Mouse (Mus musculus) MEL (cell line): ENCODE measurements around the gene Mbd6. TPM values are rescaled to one million over a fixed set of nuclear protein-coding genes. Genes with fewer than 3 reads are reported as not detected.

Experiments
- DNase-seq: peaks from one replicate; pipeline ENCODE4 v3.0.0; 2011; ENCODE audit warnings: low read depth, low spot score
- H3K27ac ChIP-seq: 2 replicates; pipeline ENCODE4 v1.5.1; 2012; ENCODE audit warnings: low read depth, mild to moderate bottlenecking, control low read depth, low read length, moderate library complexity; ENCODE audit not compliant: control insufficient read depth
- H3K27me3 ChIP-seq, 2 experiments: fragments of 150-350 bp in 1 of 2; sonication (generic) in 1 of 2; 2 replicates each; pipeline ENCODE4 v1.6.1; 2012; ENCODE audit warnings: low read length in 2 of 2, mild to moderate bottlenecking in 2 of 2, improper control_type of control experiment in 1 of 2, moderate library complexity in 1 of 2; ENCODE audit not compliant: insufficient read depth in 2 of 2, control insufficient read depth in 1 of 2
- H3K36me3 ChIP-seq, 2 experiments: 2 replicates each; pipeline ENCODE4 v1.6.1; 2012 to 2014; ENCODE audit warnings: low read length in 2 of 2, improper control_type of control experiment in 1 of 2, inconsistent platforms in 1 of 2, mild to moderate bottlenecking in 1 of 2; ENCODE audit not compliant: insufficient read depth in 2 of 2, control insufficient read depth in 1 of 2
- H3K4me1 ChIP-seq, 2 experiments: fragments of 150-350 bp in 1 of 2; sonication (generic) in 1 of 2; 2 replicates each; pipeline ENCODE4 v1.6.1; 2012; ENCODE audit warnings: low read length in 2 of 2, improper control_type of control experiment in 1 of 2, mild to moderate bottlenecking in 1 of 2; ENCODE audit not compliant: insufficient read depth in 2 of 2, control insufficient read depth in 1 of 2
- H3K4me3 ChIP-seq, 2 experiments: fragments of 150-350 bp in 1 of 2; sonication (generic) in 1 of 2; 2 replicates each; pipeline ENCODE4 v1.5.1; 2012; ENCODE audit warnings: low read depth in 2 of 2, low read length in 2 of 2, mild to moderate bottlenecking in 2 of 2, moderate library complexity in 2 of 2, control low read depth in 1 of 2, improper control_type of control experiment in 1 of 2; ENCODE audit not compliant: control insufficient read depth in 1 of 2, insufficient read depth in 1 of 2
- H3K79me2 ChIP-seq: 2 replicates; pipeline ENCODE4 v1.6.1; 2012; ENCODE audit warnings: mild to moderate bottlenecking, low read length, moderate library complexity; ENCODE audit not compliant: control insufficient read depth, poor library complexity, insufficient read depth
- H3K9ac ChIP-seq: 2 replicates; pipeline ENCODE4 v1.6.1; 2012; ENCODE audit warnings: low read depth, mild to moderate bottlenecking, control low read depth, low read length, moderate library complexity; ENCODE audit not compliant: control insufficient read depth, poor library complexity, severe bottlenecking
- H3K9me3 ChIP-seq: fragments of 150-350 bp; sonication (generic); replicated peaks from 2 replicates; pipeline ENCODE4 v1.6.1; 2012; ENCODE audit warnings: mild to moderate bottlenecking, low read length, improper control_type of control experiment, moderate library complexity; ENCODE audit not compliant: insufficient read depth
- BHLHE40 ChIP-seq: IDR thresholded peaks from 2 replicates; pipeline ENCODE4 v1.6.1; 2012; ENCODE audit warnings: low read depth, mild to moderate bottlenecking, inconsistent platforms, low read length, improper control_type of control experiment, borderline replicate concordance
- CHD1 ChIP-seq: IDR thresholded peaks from 2 replicates; pipeline ENCODE4 v1.6.1; 2012; ENCODE audit warnings: low read depth, mild to moderate bottlenecking, inconsistent platforms, low read length, improper control_type of control experiment
- CHD2 ChIP-seq: IDR thresholded peaks from 2 replicates; pipeline ENCODE4 v1.6.1; 2011; ENCODE audit warnings: low read length, improper control_type of control experiment
- E2F4 ChIP-seq: IDR thresholded peaks from 2 replicates; pipeline ENCODE4 v1.6.1; 2011; ENCODE audit warnings: low read depth, low read length, improper control_type of control experiment, borderline replicate concordance
- ELF1 ChIP-seq: IDR thresholded peaks from 2 replicates; pipeline ENCODE4 v1.6.1; 2014; ENCODE audit warnings: low read depth, mild to moderate bottlenecking, inconsistent platforms, low read length, improper control_type of control experiment, moderate library complexity
- EP300 ChIP-seq, 2 experiments: IDR thresholded peaks; 2 replicates each; pipeline ENCODE4 v1.6.1; 2011; ENCODE audit warnings: improper control_type of control experiment in 2 of 2, low read length in 2 of 2, low read depth in 1 of 2, mild to moderate bottlenecking in 1 of 2
- ETS1 ChIP-seq: IDR thresholded peaks from 2 replicates; pipeline ENCODE4 v1.6.1; 2012; ENCODE audit warnings: low read depth, mild to moderate bottlenecking, inconsistent platforms, low read length, improper control_type of control experiment, moderate library complexity
- GATA1 ChIP-seq: IDR thresholded peaks from 2 replicates; pipeline ENCODE4 v1.6.1; 2011; ENCODE audit warnings: low read depth, low read length, improper control_type of control experiment
- JUND ChIP-seq: IDR thresholded peaks from 2 replicates; pipeline ENCODE4 v1.6.1; 2011; ENCODE audit warnings: low read depth, mild to moderate bottlenecking, improper control_type of control experiment, low read length
- KAT2A ChIP-seq: conservative IDR thresholded peaks from 2 replicates; pipeline ENCODE4 v1.6.1; 2012; ENCODE audit warnings: low read depth, low read length, improper control_type of control experiment, inconsistent platforms
- MAZ ChIP-seq: IDR thresholded peaks from 2 replicates; pipeline ENCODE4 v1.6.1; 2012; ENCODE audit warnings: low read depth, mild to moderate bottlenecking, inconsistent platforms, low read length, improper control_type of control experiment
- MXI1 ChIP-seq: IDR thresholded peaks from 2 replicates; pipeline ENCODE4 v1.6.1; 2011; ENCODE audit warnings: mild to moderate bottlenecking, low read depth, low read length, improper control_type of control experiment
- MYB ChIP-seq: IDR thresholded peaks from 2 replicates; pipeline ENCODE4 v1.6.1; 2011; ENCODE audit warnings: mild to moderate bottlenecking, low read depth, low read length, improper control_type of control experiment
- MYC ChIP-seq: IDR thresholded peaks from 2 replicates; pipeline ENCODE4 v1.6.1; 2011; ENCODE audit warnings: low read depth, mild to moderate bottlenecking, low read length, improper control_type of control experiment, moderate library complexity
- NELFE ChIP-seq: IDR thresholded peaks from 2 replicates; pipeline ENCODE4 v1.6.1; 2011; ENCODE audit warnings: low read depth, low read length, improper control_type of control experiment
- NRF1 ChIP-seq: IDR thresholded peaks from 2 replicates; pipeline ENCODE4 v1.6.1; 2014; ENCODE audit warnings: low read depth, mild to moderate bottlenecking, inconsistent platforms, low read length, improper control_type of control experiment, moderate library complexity; ENCODE audit not compliant: poor library complexity, insufficient read depth, severe bottlenecking
- POLR2A ChIP-seq, 2 experiments: IDR thresholded peaks; 2 replicates each; pipeline ENCODE4 v1.6.1; 2011 to 2012; ENCODE audit warnings: low read length in 2 of 2, mild to moderate bottlenecking in 2 of 2, control low read depth in 1 of 2, improper control_type of control experiment in 1 of 2, low read depth in 1 of 2, moderate library complexity in 1 of 2; ENCODE audit not compliant: control insufficient read depth in 1 of 2, insufficient read depth in 1 of 2, poor library complexity in 1 of 2
- POLR2AphosphoS2 ChIP-seq: IDR thresholded peaks from 2 replicates; pipeline ENCODE4 v1.6.1; 2011; ENCODE audit warnings: low read length, improper control_type of control experiment
- RAD21 ChIP-seq: IDR thresholded peaks from 2 replicates; pipeline ENCODE4 v1.6.1; 2011; ENCODE audit warnings: mild to moderate bottlenecking, low read depth, low read length, improper control_type of control experiment
- RCOR1 ChIP-seq: IDR thresholded peaks from 2 replicates; pipeline ENCODE4 v1.6.1; 2012; ENCODE audit warnings: low read depth, mild to moderate bottlenecking, inconsistent platforms, low read length, improper control_type of control experiment
- SIN3A ChIP-seq: IDR thresholded peaks from 2 replicates; pipeline ENCODE4 v1.6.1; 2012; ENCODE audit warnings: low read length, improper control_type of control experiment, inconsistent platforms
- TCF12 ChIP-seq: IDR thresholded peaks from 2 replicates; pipeline ENCODE4 v1.6.1; 2014; ENCODE audit warnings: low read depth, mild to moderate bottlenecking, inconsistent platforms, low read length, improper control_type of control experiment, moderate library complexity
- USF1 ChIP-seq: IDR thresholded peaks from 2 replicates; pipeline ENCODE4 v1.6.1; 2014; ENCODE audit warnings: low read depth, mild to moderate bottlenecking, inconsistent platforms, low read length, improper control_type of control experiment, moderate library complexity
- ZNF384 ChIP-seq: IDR thresholded peaks from 2 replicates; pipeline ENCODE4 v1.6.1; 2012; ENCODE audit warnings: low read depth, mild to moderate bottlenecking, inconsistent platforms, low read length, improper control_type of control experiment
- polyA plus RNA-seq, 2 experiments: library from polyadenylated mRNA; stranded (reverse) in 1 of 2; unstranded in 1 of 2; fragments of >175 nt in 1 of 2; fragments of >200 nt in 1 of 2; gene quantifications; 2 replicates each; pipeline versions ENCODE4 v1.2.1 to v1.2.4; 2012; ENCODE audit warnings: low replicate concordance in 2 of 2, low read depth in 1 of 2; ENCODE audit not compliant: insufficient read length in 2 of 2, insufficient read depth in 1 of 2, missing spikeins in 1 of 2
- total RNA-seq: library from RNA; depleted of rRNA; stranded (reverse); fragments of 300-350 nt; gene quantifications from 2 replicates; pipeline ENCODE4 v1.2.3, GENCODE M21; 2012

The Mbd6 gene
- total and polyA plus RNA-seq, 3 experiments = 4.2 to 44.8 TPM; not detected in 1

GRCm38 (mm10) chr10:127272371-127272770, 16.4 kb downstream of the Mbd6 start (continued):
- no peak for TF ChIP-seq ETS1
- TF ChIP-seq MYB = no peak
- TF ChIP-seq BHLHE40 = no peak
- TF ChIP-seq GATA1 = no peak
- TF ChIP-seq USF1 = no peak
- TF ChIP-seq SIN3A = no peak
- TF ChIP-seq MXI1 = no peak
- peak; percentile 33; the same call in 1 of the 2 replicates for TF ChIP-seq NELFE
- TF ChIP-seq ZNF384 = no peak
- no peak for TF ChIP-seq CHD2
- no peak for TF ChIP-seq EP300 (IDR thresholded peaks at IDR 0.05; ENCODE audit: low read depth in 1 of 2, low read length in 2 of 2)
- TF ChIP-seq MAZ = no peak
- TF ChIP-seq, all 39 proteins: peak for 6

DNA sequence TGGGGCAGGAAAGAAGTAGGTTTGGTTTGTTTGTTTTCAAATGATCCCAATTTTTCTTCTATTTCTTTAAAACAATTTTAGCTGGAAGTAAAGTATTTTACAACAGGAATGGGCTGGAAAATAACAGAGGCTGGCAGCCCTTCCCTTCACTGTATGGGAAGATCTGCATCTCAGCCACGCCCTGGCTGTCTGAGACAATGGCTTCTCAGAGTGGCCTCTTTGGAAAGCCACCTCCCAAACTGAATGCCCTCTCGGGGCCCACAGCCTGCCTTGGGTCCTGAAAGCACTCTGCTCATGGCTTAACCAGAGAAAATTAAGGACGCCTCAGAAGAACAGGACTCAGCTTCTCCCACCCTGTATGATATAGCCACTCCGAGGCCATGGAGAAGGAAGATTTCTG, 18.9 kb downstream of the Mbd6 start:
- Histone ChIP-seq H3K27me3 (no peaks in the 10 kb centered on the region), H3K9me3 (no peaks in the 10 kb centered on the region), H3K4me1 (peaks cover 0 to 17% of the 10 kb centered on the region in 2 experiments), H3K4me3 (no peak overlapping the region), H3K79me2 (peaks cover 45% of the 10 kb centered on the region), H3K9ac (no peak overlapping the region), H3K27ac (no peak overlapping the region)
- TF ChIP-seq NRF1 (no peak), E2F4 (no peak), RAD21 (no peak), ZNF384 (no peak), EP300 (IDR thresholded peaks at IDR 0.05; ENCODE audit: low read depth in 1 of 2, low read length in 2 of 2) (no peak), BHLHE40 (no peak), TCF12 (no peak), CHD1 (no peak), JUND (no peak), POLR2A (IDR thresholded peaks at IDR 0.05; ENCODE audit: control insufficient read depth in 1 of 2, insufficient read depth in 1 of 2, low read depth in 1 of 2, low read length in 2 of 2, poor library complexity in 1 of 2) (no peak), SIN3A (no peak), MYC (no peak), ELF1 (no peak), KAT2A (no peak), RCOR1 (no peak), POLR2AphosphoS2 (no peak)
- TF ChIP-seq, all 39 proteins: peak for 0
- no peak for DNase-seq
- H3K36me3 ChIP-seq = peaks cover 7 to 16% of the 10 kb centered on the region in 2 experiments
